Mouse (Mus musculus): Measurements from ENCODE around the gene Sept12. TPM values are rescaled to one million over a fixed set of nuclear protein-coding genes. Genes with fewer than 3 reads are reported as not detected.
A peak's percentile ranks its signal among the peaks of the same experiment; 100 is the strongest.

Sept12 gene
- polyA plus RNA-seq, 1 experiment from 2014 or later = not detected

GRCm38 (mm10) chr16:4947378-4947777 is 50.3 kb downstream of the Sept12 start:
- no peak for DNase-seq (ENCODE audit: low spot score)
- no peaks in the 10 kb centered on the region for H3K4me1 ChIP-seq (replicated peaks; ENCODE audit: control insufficient read depth, insufficient read depth, low read length)
- H3K4me2 ChIP-seq (ENCODE audit: low read depth, low read length, severe bottlenecking) = no peak overlapping the region
- H3K36me3 ChIP-seq (ENCODE audit: control insufficient read depth, insufficient read depth, low read length) = peaks cover 11% of the 10 kb centered on the region
- no peak overlapping the region for H3K9ac ChIP-seq (ENCODE audit: low read length)
- no peak overlapping the region for H3K4me3 ChIP-seq (ENCODE audit: low read depth, low read length)
- H3K9me3 ChIP-seq (ENCODE audit: control insufficient read depth, low read length) = no peaks in the 10 kb centered on the region
- WGBS = 95% methylated on average over 4 of the region's 4 CpGs
- no peak for ATAC-seq (replicated peaks; ENCODE audit: low FRiP score)
- H3K27me3 ChIP-seq (ENCODE audit: control insufficient read depth, insufficient read depth, low read length) = no peaks in the 10 kb centered on the region
- no peak overlapping the region for H3K27ac ChIP-seq (ENCODE audit: low read depth, low read length)

GRCm38 (mm10) chr16:4946155-4946554 is 51.5 kb downstream of the Sept12 start:
- Histone ChIP-seq H3K36me3 (ENCODE audit: control insufficient read depth, insufficient read depth, low read length) (peaks cover 9% of the 10 kb centered on the region), H3K4me2 (ENCODE audit: low read depth, low read length, severe bottlenecking) (no peak overlapping the region), H3K27ac (ENCODE audit: low read depth, low read length) (no peak overlapping the region), H3K4me3 (ENCODE audit: low read depth, low read length) (no peak overlapping the region), H3K9ac (ENCODE audit: low read length) (no peak overlapping the region), H3K9me3 (ENCODE audit: control insufficient read depth, low read length) (no peaks in the 10 kb centered on the region), H3K27me3 (ENCODE audit: control insufficient read depth, insufficient read depth, low read length) (no peaks in the 10 kb centered on the region), H3K4me1 (replicated peaks; ENCODE audit: control insufficient read depth, insufficient read depth, low read length) (no peaks in the 10 kb centered on the region)
- DNase-seq (ENCODE audit: low spot score) (no peak), ATAC-seq (replicated peaks; ENCODE audit: low FRiP score) (no peak)
- WGBS = 85% methylated on average over 3 of the region's 3 CpGs

DNA sequence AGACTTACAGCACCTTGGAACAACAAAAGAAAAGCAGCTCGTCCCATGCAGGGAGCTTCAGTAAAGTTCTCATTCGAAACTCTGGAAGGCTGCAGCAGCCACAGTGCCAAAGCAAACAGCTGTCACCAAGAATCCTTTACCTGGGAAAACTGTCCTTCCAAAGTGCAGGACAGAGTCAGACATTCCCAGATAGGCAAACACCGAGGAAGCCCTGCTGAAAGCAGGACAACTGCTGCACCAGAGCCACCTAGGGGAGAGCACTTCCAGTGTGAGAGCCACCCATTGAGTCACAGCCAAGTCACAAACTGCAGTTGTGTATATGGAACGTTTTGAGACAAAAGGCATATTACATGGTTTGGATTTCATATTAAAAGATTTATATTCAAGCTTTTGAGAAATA is 52.2 kb downstream of the Sept12 start:
- no peak for ATAC-seq (replicated peaks; ENCODE audit: low FRiP score)
- 79% methylated on average over 4 of the region's 4 CpGs for WGBS
- Histone ChIP-seq H3K9ac (ENCODE audit: low read length) (no peak overlapping the region), H3K4me2 (ENCODE audit: low read depth, low read length, severe bottlenecking) (no peak overlapping the region), H3K27ac (ENCODE audit: low read depth, low read length) (no peak overlapping the region), H3K4me1 (replicated peaks; ENCODE audit: control insufficient read depth, insufficient read depth, low read length) (no peaks in the 10 kb centered on the region), H3K36me3 (ENCODE audit: control insufficient read depth, insufficient read depth, low read length) (peaks cover 11% of the 10 kb centered on the region), H3K27me3 (ENCODE audit: control insufficient read depth, insufficient read depth, low read length) (no peaks in the 10 kb centered on the region), H3K4me3 (ENCODE audit: low read depth, low read length) (no peak overlapping the region), H3K9me3 (ENCODE audit: control insufficient read depth, low read length) (no peaks in the 10 kb centered on the region)
- no peak for DNase-seq (ENCODE audit: low spot score)

DNA sequence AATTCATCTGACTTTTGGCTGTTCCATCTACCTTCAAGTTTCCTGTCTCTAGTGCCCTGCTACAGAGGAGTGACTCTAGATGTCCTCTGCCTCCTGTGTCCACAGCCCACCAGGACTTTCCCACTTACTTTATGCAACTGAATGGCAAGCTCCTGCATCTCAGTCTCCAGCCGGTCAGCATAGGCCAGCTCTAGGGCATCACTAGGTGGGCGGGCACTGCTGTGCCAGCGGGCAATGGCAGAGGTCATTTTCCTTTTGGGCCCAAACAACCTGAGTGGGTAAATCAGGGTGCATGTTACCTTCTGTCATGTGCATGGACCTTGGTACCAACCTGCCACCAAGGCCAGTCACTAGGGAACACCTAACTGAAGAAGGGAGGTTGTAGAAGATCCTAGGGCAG is 54.2 kb downstream of the Sept12 start:
- Histone ChIP-seq H3K4me2 (ENCODE audit: low read depth, low read length, severe bottlenecking) (no peak overlapping the region), H3K36me3 (ENCODE audit: control insufficient read depth, insufficient read depth, low read length) (peaks cover 6% of the 10 kb centered on the region)
- DNase-seq (ENCODE audit: low spot score) = no peak

GRCm38 (mm10) chr16:4942868-4943267 is 54.8 kb downstream of the Sept12 start:
- ATAC-seq (replicated peaks; ENCODE audit: low FRiP score) (no peak), DNase-seq (ENCODE audit: low spot score) (no peak)
- no peak overlapping the region for H3K4me2 ChIP-seq (ENCODE audit: low read depth, low read length, severe bottlenecking)
- no peaks in the 10 kb centered on the region for H3K27me3 ChIP-seq (ENCODE audit: control insufficient read depth, insufficient read depth, low read length)
- no peak overlapping the region for H3K4me3 ChIP-seq (ENCODE audit: low read depth, low read length)
- H3K9ac ChIP-seq (ENCODE audit: low read length) = no peak overlapping the region
- H3K27ac ChIP-seq (ENCODE audit: low read depth, low read length) = no peak overlapping the region
- no peaks in the 10 kb centered on the region for H3K9me3 ChIP-seq (ENCODE audit: control insufficient read depth, low read length)
- H3K36me3 ChIP-seq (ENCODE audit: control insufficient read depth, insufficient read depth, low read length) = peaks cover 6% of the 10 kb centered on the region
- 91% methylated on average over 8 of the region's 8 CpGs for WGBS
- H3K4me1 ChIP-seq (replicated peaks; ENCODE audit: control insufficient read depth, insufficient read depth, low read length) = peaks cover 3% of the 10 kb centered on the region; the same call in 1 of the 2 replicates

More for the DNA sequence above, 54.2 kb downstream of the Sept12 start:
- H3K4me3 ChIP-seq (ENCODE audit: low read depth, low read length) = no peak overlapping the region
- H3K27ac ChIP-seq (ENCODE audit: low read depth, low read length) = no peak overlapping the region
- no peak for ATAC-seq (replicated peaks; ENCODE audit: low FRiP score)
- H3K4me1 ChIP-seq (replicated peaks; ENCODE audit: control insufficient read depth, insufficient read depth, low read length) = peaks cover 3% of the 10 kb centered on the region; the same call in 1 of the 2 replicates
- no peak overlapping the region for H3K9ac ChIP-seq (ENCODE audit: low read length)
- H3K27me3 ChIP-seq (ENCODE audit: control insufficient read depth, insufficient read depth, low read length) = no peaks in the 10 kb centered on the region
- no peaks in the 10 kb centered on the region for H3K9me3 ChIP-seq (ENCODE audit: control insufficient read depth, low read length)
- 97% methylated on average over 3 of the region's 3 CpGs for WGBS

DNA sequence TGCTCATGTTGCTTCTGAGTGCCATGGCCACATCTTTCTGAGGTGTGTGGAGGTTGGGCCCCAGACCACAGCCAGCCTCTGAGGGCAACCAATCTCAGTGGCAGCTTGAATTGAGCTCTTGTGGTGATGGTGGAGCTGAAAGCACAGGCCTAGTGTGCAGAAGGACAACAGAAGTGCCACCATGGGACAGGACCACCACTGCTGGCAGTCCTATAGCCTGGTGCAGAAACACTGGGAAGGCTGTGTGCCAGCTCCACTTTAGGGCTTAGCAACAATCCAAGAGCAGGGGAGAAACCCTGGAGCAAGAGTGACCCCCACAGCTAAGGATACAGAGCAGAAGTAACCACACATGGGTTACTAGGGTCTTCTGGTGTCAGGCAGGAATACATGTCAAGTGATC is 56.6 kb downstream of the Sept12 start:
- no peaks in the 10 kb centered on the region for H3K27me3 ChIP-seq (ENCODE audit: control insufficient read depth, insufficient read depth, low read length)
- H3K9me3 ChIP-seq (ENCODE audit: control insufficient read depth, low read length) = no peaks in the 10 kb centered on the region
- H3K4me2 ChIP-seq (ENCODE audit: low read depth, low read length, severe bottlenecking) = no peak overlapping the region
- no peak overlapping the region for H3K4me3 ChIP-seq (ENCODE audit: low read depth, low read length)
- H3K36me3 ChIP-seq (ENCODE audit: control insufficient read depth, insufficient read depth, low read length) = peaks cover 6% of the 10 kb centered on the region
- no peak overlapping the region for H3K27ac ChIP-seq (ENCODE audit: low read depth, low read length)
- DNase-seq (ENCODE audit: low spot score) (no peak), ATAC-seq (replicated peaks; ENCODE audit: low FRiP score) (no peak)
- no peak overlapping the region for H3K9ac ChIP-seq (ENCODE audit: low read length)
- peaks cover 3% of the 10 kb centered on the region; the same call in 1 of the 2 replicates for H3K4me1 ChIP-seq (replicated peaks; ENCODE audit: control insufficient read depth, insufficient read depth, low read length)

DNA sequence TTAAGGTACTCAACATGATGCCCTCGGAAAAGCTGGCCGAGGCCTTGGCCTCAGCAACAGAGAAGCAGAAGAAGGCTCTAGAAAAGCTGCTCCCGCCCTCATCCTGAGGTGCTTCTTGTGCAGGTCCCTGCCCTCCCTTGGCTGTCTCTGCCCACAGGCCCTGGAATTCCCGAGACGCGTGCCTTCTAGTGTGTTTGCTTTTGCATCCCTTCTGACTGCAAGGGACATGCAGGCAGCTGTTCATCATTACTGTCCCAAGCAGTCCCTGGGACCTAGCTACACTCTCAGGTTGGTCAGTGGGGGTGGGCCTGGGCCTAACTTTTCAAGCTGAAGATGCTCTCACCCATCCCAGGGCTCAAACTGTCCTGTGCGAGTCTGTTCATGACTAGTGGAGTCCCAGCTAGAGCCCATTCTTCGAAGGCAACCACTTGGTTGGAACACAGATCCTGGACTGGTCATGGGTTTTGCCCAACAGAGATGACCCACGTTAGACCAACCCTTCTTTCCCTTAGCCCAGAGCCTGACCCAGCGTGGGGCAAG is 57.3 kb downstream of the Sept12 start:
- ATAC-seq (replicated peaks; ENCODE audit: low FRiP score) (no peak), DNase-seq (ENCODE audit: low spot score) (no peak)
- Histone ChIP-seq H3K36me3 (ENCODE audit: control insufficient read depth, insufficient read depth, low read length) (peaks cover 8% of the 10 kb centered on the region; the same call in 1 of the 2 replicates), H3K9ac (ENCODE audit: low read length) (no peak overlapping the region), H3K4me2 (ENCODE audit: low read depth, low read length, severe bottlenecking) (no peak overlapping the region), H3K9me3 (ENCODE audit: control insufficient read depth, low read length) (no peaks in the 10 kb centered on the region), H3K4me1 (replicated peaks; ENCODE audit: control insufficient read depth, insufficient read depth, low read length) (peaks cover 3% of the 10 kb centered on the region; the same call in 1 of the 2 replicates), H3K4me3 (ENCODE audit: low read depth, low read length) (no peak overlapping the region), H3K27me3 (ENCODE audit: control insufficient read depth, insufficient read depth, low read length) (no peaks in the 10 kb centered on the region), H3K27ac (ENCODE audit: low read depth, low read length) (no peak overlapping the region)
- WGBS = 90% methylated on average over 10 of the region's 10 CpGs

DNA sequence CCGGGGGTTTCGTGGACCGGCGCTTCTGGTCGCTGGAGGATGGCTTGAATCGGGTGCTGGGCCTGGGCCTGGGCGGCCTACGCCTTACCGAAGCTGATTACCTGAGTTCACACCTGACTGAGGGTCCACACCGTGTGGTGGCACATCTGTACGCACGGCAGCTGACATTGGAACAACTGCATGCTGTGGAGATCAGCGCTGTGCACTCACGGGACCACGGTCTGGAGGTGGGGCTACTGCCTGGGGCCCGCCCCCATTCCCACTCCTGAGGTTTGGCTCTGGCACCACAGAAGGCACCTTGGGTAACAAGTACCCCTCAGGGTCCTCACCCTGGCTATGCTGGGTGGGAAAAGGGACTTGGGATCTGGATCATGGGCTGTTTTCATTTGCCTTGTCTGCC is 58.2 kb downstream of the Sept12 start:
- ATAC-seq (replicated peaks; ENCODE audit: low FRiP score) = peak; percentile 55
- 2% methylated on average over 16 of the region's 16 CpGs for WGBS
- Histone ChIP-seq H3K4me2 (ENCODE audit: low read depth, low read length, severe bottlenecking) (peak overlapping the region; percentile 95), H3K36me3 (ENCODE audit: control insufficient read depth, insufficient read depth, low read length) (peaks cover 12% of the 10 kb centered on the region; the same call in 1 of the 2 replicates), H3K4me1 (replicated peaks; ENCODE audit: control insufficient read depth, insufficient read depth, low read length) (peaks cover 3% of the 10 kb centered on the region; the same call in 1 of the 2 replicates), H3K4me3 (ENCODE audit: low read depth, low read length) (peak overlapping the region; percentile 54), H3K9ac (ENCODE audit: low read length) (peak overlapping the region; percentile 72), H3K9me3 (ENCODE audit: control insufficient read depth, low read length) (no peaks in the 10 kb centered on the region), H3K27me3 (ENCODE audit: control insufficient read depth, insufficient read depth, low read length) (no peaks in the 10 kb centered on the region), H3K27ac (ENCODE audit: low read depth, low read length) (peak overlapping the region; percentile 5; the same call in 1 of the 2 replicates)
- DNase-seq (ENCODE audit: low spot score) = no peak

DNA sequence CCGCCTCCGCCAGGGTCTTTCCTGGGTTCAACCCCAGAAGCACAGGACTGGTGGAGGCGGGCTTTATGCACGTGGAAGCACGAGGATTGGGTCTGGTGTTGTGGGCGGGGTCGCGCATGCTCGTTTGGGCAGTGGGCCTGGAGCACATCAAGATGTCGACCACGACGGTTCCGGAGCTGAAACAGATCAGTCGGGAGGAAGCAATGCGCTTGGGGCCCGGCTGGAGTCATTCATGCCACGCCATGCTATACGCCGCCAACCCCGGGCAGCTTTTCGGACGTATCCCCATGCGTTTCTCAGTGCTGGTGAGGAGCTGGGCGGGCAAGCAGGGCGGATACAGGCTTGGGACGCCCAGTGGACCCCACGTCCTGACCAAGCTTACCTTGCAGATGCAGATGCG is 58.7 kb downstream of the Sept12 start:
- H3K4me3 ChIP-seq (ENCODE audit: low read depth, low read length) = peak overlapping the region; percentile 54
- no peaks in the 10 kb centered on the region for H3K27me3 ChIP-seq (ENCODE audit: control insufficient read depth, insufficient read depth, low read length)
- ATAC-seq (replicated peaks; ENCODE audit: low FRiP score) (peak; percentile 98), DNase-seq (ENCODE audit: low spot score) (peak; percentile 96)
- H3K27ac ChIP-seq (ENCODE audit: low read depth, low read length) = peak overlapping the region; percentile 5; the same call in 1 of the 2 replicates
- WGBS = under 1% methylated on average over 28 of the region's 28 CpGs
- peaks cover 3% of the 10 kb centered on the region; the same call in 1 of the 2 replicates for H3K4me1 ChIP-seq (replicated peaks; ENCODE audit: control insufficient read depth, insufficient read depth, low read length)
- no peaks in the 10 kb centered on the region for H3K9me3 ChIP-seq (ENCODE audit: control insufficient read depth, low read length)
- H3K36me3 ChIP-seq (ENCODE audit: control insufficient read depth, insufficient read depth, low read length) = peaks cover 12% of the 10 kb centered on the region; the same call in 1 of the 2 replicates
- peak overlapping the region; percentile 72 for H3K9ac ChIP-seq (ENCODE audit: low read length)
- H3K4me2 ChIP-seq (ENCODE audit: low read depth, low read length, severe bottlenecking) = peak overlapping the region; percentile 95

All from forebrain, embryonic 11.5 days (tissue).